Mouse (Mus musculus) E14TG2a.4 (cell line): ENCODE measurements around the gene Gm20517.

ENCODE experiments used
- CTCF ChIP-seq: conservative IDR thresholded peaks from 2 replicates; pipeline ENCODE4 v1.5.1; 2014; ENCODE audit warnings: low read length
- NANOG ChIP-seq: IDR thresholded peaks from 2 replicates; pipeline ENCODE4 v1.6.1; 2014; ENCODE audit warnings: borderline replicate concordance, low read length, mixed read lengths

GRCm38 (mm10) chr17:47694442-47694502 is 82.9 kb downstream of the Gm20517 start, which contains the start of gene Gm21981:
- TF ChIP-seq CTCF (no peak), NANOG (no peak)
